Mouse (Mus musculus) urinary bladder, adult 18-20 months (tissue): ENCODE measurements around the gene Txndc12.

Experiments
- DNase-seq, 2 experiments: peaks; one replicate each; pipeline ENCODE4 v3.0.0; 2022; ENCODE audit warnings: low spot score in 2 of 2, mixed read lengths in 2 of 2

Txndc12 gene

GRCm38 (mm10) chr4:108834115-108834970 lies at the start of gene Txndc12:
TSS of gene Txndc12 (plus strand) at chr4:108834601.
- DNase-seq, result peak; percentile 68 to 78

- no peak for DNase-seq
Measured at GRCm38 (mm10) chr4:108789258-108789936, 45.0 kb upstream of the Txndc12 start.

GRCm38 (mm10) chr4:108790507-108790906 lies 43.9 kb upstream of the Txndc12 start:
- no peak for DNase-seq

- no peak for DNase-seq
Measured at GRCm38 (mm10) chr4:108793941-108794340, 40.5 kb upstream of the Txndc12 start.

GRCm38 (mm10) chr4:108796701-108797100 lies 37.7 kb upstream of the Txndc12 start:
- DNase-seq, result no peak

- peak; percentile 28 to 61 for DNase-seq
Measured at GRCm38 (mm10) chr4:108798083-108798830, 36.1 kb upstream of the Txndc12 start.

- no peak for DNase-seq
Measured at GRCm38 (mm10) chr4:108803535-108803934, 30.9 kb upstream of the Txndc12 start.

GRCm38 (mm10) chr4:108811142-108811541 lies 23.3 kb upstream of the Txndc12 start:
- no peak for DNase-seq

GRCm38 (mm10) chr4:108811550-108811949 lies 22.9 kb upstream of the Txndc12 start:
- DNase-seq, result no peak

- no peak for DNase-seq
Measured at GRCm38 (mm10) chr4:108825677-108826076, 8.7 kb upstream of the Txndc12 start.

GRCm38 (mm10) chr4:108826096-108826495 lies 8.3 kb upstream of the Txndc12 start:
- no peak for DNase-seq

- peak in 1 of 2 experiments; percentile 10 for DNase-seq
Measured at GRCm38 (mm10) chr4:108826643-108827042, 7.8 kb upstream of the Txndc12 start.

- DNase-seq, result no peak
Measured at GRCm38 (mm10) chr4:108830698-108831097, 3.7 kb upstream of the Txndc12 start.

GRCm38 (mm10) chr4:108832916-108833827 lies 1.2 kb upstream of the Txndc12 start, which contains the start of gene Btf3l4:
TSS of gene Btf3l4 (minus strand) at chr4:108833614.
- peak; percentile 80 to 86 for DNase-seq

GRCm38 (mm10) chr4:108833828-108834114 lies 630 bp upstream of the Txndc12 start:
- DNase-seq, result no peak

GRCm38 (mm10) chr4:108834971-108835311 lies 540 bp downstream of the Txndc12 start:
- no peak for DNase-seq

- no peak for DNase-seq
Measured at GRCm38 (mm10) chr4:108835496-108835895, 1.1 kb downstream of the Txndc12 start.

- no peak for DNase-seq
Measured at GRCm38 (mm10) chr4:108838031-108838430, 3.6 kb downstream of the Txndc12 start.

- no peak for DNase-seq
Measured at GRCm38 (mm10) chr4:108841920-108842578, 7.6 kb downstream of the Txndc12 start.

GRCm38 (mm10) chr4:108843336-108843735 lies 8.9 kb downstream of the Txndc12 start:
- no peak for DNase-seq
